25 mouse cellular contexts compared by ENCODE assay signal in the genomic region with DNA sequence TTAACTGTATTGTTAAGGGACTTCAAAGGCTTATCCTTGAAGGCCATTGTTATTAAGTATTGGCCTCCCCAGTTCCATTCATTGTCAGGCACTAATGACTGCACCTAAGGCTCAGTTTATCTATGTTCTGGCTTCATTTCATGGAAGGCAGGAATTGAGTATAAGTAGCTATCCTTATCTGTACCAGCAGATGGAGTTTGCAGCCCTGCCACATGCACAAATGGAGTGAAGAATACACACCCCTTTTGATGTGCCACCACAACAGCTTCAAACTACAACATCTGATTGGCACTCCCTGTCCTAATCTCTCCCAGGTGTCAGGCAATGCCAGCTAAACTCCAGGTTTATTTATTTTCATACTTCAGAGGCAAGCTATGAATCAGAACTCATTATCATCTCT.
DNase-seq lines count a peak whose midpoint lies in the region; ATAC-seq and TF ChIP-seq lines count a peak whose summit lies in the region.
"Had no signal": no experiment of that assay in that cellular context is flagged by ENCODE, and none has a peak within 500 bp of the region (broad histone marks: within the 10 kb centered on the region; RNA-seq: fewer than 3 reads in every experiment).

No protein-coding gene starts in this region.

- H3K9ac ChIP-seq in forebrain, embryonic 14.5 days (ENCODE audit: low read length) = no peak overlapping the region
- H3K9ac ChIP-seq in forebrain, embryonic 11.5 days (ENCODE audit: low read length) = no peak overlapping the region
- no peak overlapping the region for H3K9ac ChIP-seq in kidney, postnatal 0 days (ENCODE audit: low read depth, low read length)
- H3K9ac ChIP-seq in midbrain, postnatal 0 days (replicated peaks; ENCODE audit: low read length, poor library complexity, severe bottlenecking) = no peak overlapping the region
- H3K9ac ChIP-seq in midbrain, embryonic 13.5 days (replicated peaks) = no peak overlapping the region
- H3K9ac ChIP-seq: heart, embryonic 12.5 days; limb, embryonic 13.5 days; liver, embryonic 13.5 days; lung, embryonic 15.5 days; neural tube, embryonic 15.5 days had no signal

- H3K27me3 ChIP-seq in forebrain, embryonic 14.5 days (replicated peaks; ENCODE audit: control insufficient read depth, insufficient read depth, low read length) = no peaks in the 10 kb centered on the region
- H3K27me3 ChIP-seq in forebrain, embryonic 11.5 days (ENCODE audit: control insufficient read depth, insufficient read depth, low read length) = no peaks in the 10 kb centered on the region
- no peaks in the 10 kb centered on the region for H3K27me3 ChIP-seq in kidney, postnatal 0 days (ENCODE audit: insufficient read depth, low read length)
- H3K27me3 ChIP-seq in midbrain, postnatal 0 days (ENCODE audit: insufficient read depth, low read length) = no peaks in the 10 kb centered on the region
- no peaks in the 10 kb centered on the region for H3K27me3 ChIP-seq in midbrain, embryonic 13.5 days
- H3K27me3 ChIP-seq: heart, embryonic 12.5 days; limb, embryonic 13.5 days; liver, embryonic 13.5 days; lung, embryonic 15.5 days; neural tube, embryonic 15.5 days had no signal

- H3K36me3 ChIP-seq in forebrain, embryonic 14.5 days (ENCODE audit: control insufficient read depth, insufficient read depth, low read length) = no peaks in the 10 kb centered on the region
- no peaks in the 10 kb centered on the region for H3K36me3 ChIP-seq in forebrain, embryonic 11.5 days (ENCODE audit: control insufficient read depth, insufficient read depth, low read length)
- H3K36me3 ChIP-seq in kidney, postnatal 0 days (ENCODE audit: insufficient read depth, low read length) = no peaks in the 10 kb centered on the region
- H3K36me3 ChIP-seq in midbrain, postnatal 0 days (ENCODE audit: insufficient read depth, low read length) = no peaks in the 10 kb centered on the region
- H3K36me3 ChIP-seq in midbrain, embryonic 13.5 days = no peaks in the 10 kb centered on the region
- H3K36me3 ChIP-seq: heart, embryonic 12.5 days; limb, embryonic 13.5 days; liver, embryonic 13.5 days; lung, embryonic 15.5 days; midbrain, embryonic 10.5 days; neural tube, embryonic 15.5 days had no signal

- DNase-seq in forebrain, embryonic 14.5 days (ENCODE audit: low spot score) = peak; percentile 39
- no peak for DNase-seq in forebrain, embryonic 11.5 days (ENCODE audit: low spot score)
- no peak for DNase-seq in kidney, postnatal 0 days (ENCODE audit: low spot score)
- no peak for DNase-seq in kidney, postnatal 36 days
- no peak for DNase-seq in midbrain, postnatal 0 days (ENCODE audit: low spot score)
- DNase-seq: adrenal gland, postnatal 36 days; cerebellum, adult 11-12 months; cerebellum, postnatal 10 days; gastrocnemius, postnatal 14 days; heart, adult 11 months; heart, postnatal 14 days; kidney, adult 2 months; kidney, postnatal 10 days; layer of hippocampus, postnatal 36 days; liver, embryonic 13.5 days; thymus, adult 2 months; thymus, postnatal 4 days had no signal

- no peak overlapping the region for H3K4me3 ChIP-seq in forebrain, embryonic 14.5 days (ENCODE audit: low read depth, low read length)
- no peak overlapping the region for H3K4me3 ChIP-seq in forebrain, embryonic 11.5 days (ENCODE audit: low read depth, low read length)
- H3K4me3 ChIP-seq in kidney, postnatal 0 days (replicated peaks; ENCODE audit: low read depth, low read length) = no peak overlapping the region
- H3K4me3 ChIP-seq in midbrain, postnatal 0 days (ENCODE audit: low read depth, low read length) = no peak overlapping the region
- H3K4me3 ChIP-seq in midbrain, embryonic 13.5 days (replicated peaks) = no peak overlapping the region
- H3K4me3 ChIP-seq: heart, embryonic 12.5 days; limb, embryonic 13.5 days; liver, embryonic 13.5 days; lung, embryonic 15.5 days; midbrain, embryonic 10.5 days; neural tube, embryonic 15.5 days had no signal

- no peaks in the 10 kb centered on the region for H3K9me3 ChIP-seq in forebrain, embryonic 14.5 days (replicated peaks; ENCODE audit: control insufficient read depth, low read length)
- no peaks in the 10 kb centered on the region for H3K9me3 ChIP-seq in forebrain, embryonic 11.5 days (ENCODE audit: control insufficient read depth, low read length)
- H3K9me3 ChIP-seq in kidney, postnatal 0 days (replicated peaks; ENCODE audit: low read length) = no peaks in the 10 kb centered on the region
- H3K9me3 ChIP-seq in midbrain, postnatal 0 days (ENCODE audit: low read length) = no peaks in the 10 kb centered on the region
- no peaks in the 10 kb centered on the region for H3K9me3 ChIP-seq in midbrain, embryonic 13.5 days
- H3K9me3 ChIP-seq: heart, embryonic 12.5 days; limb, embryonic 13.5 days; liver, embryonic 13.5 days; lung, embryonic 15.5 days; midbrain, embryonic 10.5 days; neural tube, embryonic 15.5 days had no signal

- H3K27ac ChIP-seq in forebrain, embryonic 14.5 days (ENCODE audit: low read depth, low read length) = no peak overlapping the region
- no peak overlapping the region for H3K27ac ChIP-seq in forebrain, embryonic 11.5 days (ENCODE audit: low read depth, low read length)
- H3K27ac ChIP-seq in kidney, postnatal 0 days = no peak overlapping the region
- H3K27ac ChIP-seq in midbrain, postnatal 0 days (ENCODE audit: low read depth, low read length) = no peak overlapping the region
- H3K27ac ChIP-seq in midbrain, embryonic 13.5 days = no peak overlapping the region
- H3K27ac ChIP-seq: limb, embryonic 13.5 days; liver, embryonic 13.5 days; lung, embryonic 15.5 days; midbrain, embryonic 10.5 days; neural tube, embryonic 15.5 days had no signal

- H3K4me2 ChIP-seq in forebrain, embryonic 14.5 days (ENCODE audit: low read length) = no peak overlapping the region
- no peak overlapping the region for H3K4me2 ChIP-seq in forebrain, embryonic 11.5 days (ENCODE audit: low read depth, low read length, severe bottlenecking)
- no peak overlapping the region for H3K4me2 ChIP-seq in kidney, postnatal 0 days (ENCODE audit: low read length)
- H3K4me2 ChIP-seq in midbrain, postnatal 0 days (ENCODE audit: low read depth, low read length, poor library complexity, severe bottlenecking) = no peak overlapping the region
- no peak overlapping the region for H3K4me2 ChIP-seq in midbrain, embryonic 13.5 days (replicated peaks)
- H3K4me2 ChIP-seq: heart, embryonic 12.5 days; limb, embryonic 13.5 days; liver, embryonic 13.5 days; lung, embryonic 15.5 days; neural tube, embryonic 15.5 days had no signal

- 0 out of 2 replicates have a peak, but pooled peaks have one; percentile 27 for ATAC-seq in forebrain, embryonic 14.5 days
- no peak; the same call in 1 of the 2 replicates for ATAC-seq in forebrain, embryonic 11.5 days (replicated peaks; ENCODE audit: low FRiP score)
- ATAC-seq in kidney, postnatal 0 days (replicated peaks; ENCODE audit: low FRiP score, low read depth) = no peak
- ATAC-seq in midbrain, postnatal 0 days (ENCODE audit: low FRiP score) = no peak
- no peak for ATAC-seq in midbrain, embryonic 13.5 days
- ATAC-seq in erythroid progenitor cell, adult 5-6 weeks (replicated peaks; ENCODE audit: low FRiP score, poor library complexity, severe bottlenecking) = no peak
- ATAC-seq: CD4-positive, CD25-positive, alpha-beta regulatory T cell, adult 4 months had no signal

- peaks cover 4% of the 10 kb centered on the region; the same call in 1 of the 2 replicates for H3K4me1 ChIP-seq in forebrain, embryonic 14.5 days (ENCODE audit: control insufficient read depth, insufficient read depth, low read length)
- no peaks in the 10 kb centered on the region for H3K4me1 ChIP-seq in forebrain, embryonic 11.5 days (replicated peaks; ENCODE audit: control insufficient read depth, insufficient read depth, low read length)
- no peaks in the 10 kb centered on the region for H3K4me1 ChIP-seq in kidney, postnatal 0 days (replicated peaks; ENCODE audit: insufficient read depth, low read length)
- no peaks in the 10 kb centered on the region for H3K4me1 ChIP-seq in midbrain, postnatal 0 days (ENCODE audit: insufficient read depth, low read length)
- H3K4me1 ChIP-seq in midbrain, embryonic 13.5 days (replicated peaks) = peaks cover 7% of the 10 kb centered on the region
- H3K4me1 ChIP-seq: liver, embryonic 13.5 days; lung, embryonic 15.5 days; neural tube, embryonic 15.5 days had no signal

- TF ChIP-seq CTCF in kidney, postnatal 0 days (IDR thresholded peaks at IDR 0.05; ENCODE audit: low read depth) = peak; percentile 15; the same call in 1 of the 2 replicates
- TF ChIP-seq CTCF in midbrain, postnatal 0 days (IDR thresholded peaks at IDR 0.05) = peak; percentile 56
